Mouse (Mus musculus) layer of hippocampus, adult 9-11 months (tissue): ENCODE results near the gene Tnnt1.
"Not testable (repeated sequence)": the region's sequence is repeated elsewhere in the genome, so short reads cannot be mapped to it uniquely, and the experiment has no call there.

Source experiments
- DNase-seq: peaks from one replicate; pipeline ENCODE4 v3.0.0; 2022

The Tnnt1 gene

GRCm38 (mm10) chr7:4516332-4517050 lies at the start of gene Tnnt1:
TSS of gene Tnnt1 (minus strand) at chr7:4516382.
- no peak for DNase-seq

- DNase-seq = no peak
Observed at GRCm38 (mm10) chr7:4562660-4563059, 46.5 kb upstream of the Tnnt1 start.

- DNase-seq = no peak
Observed at GRCm38 (mm10) chr7:4557167-4557560, 41.0 kb upstream of the Tnnt1 start.

GRCm38 (mm10) chr7:4556256-4557166 lies 40.3 kb upstream of the Tnnt1 start:
- DNase-seq = peak; percentile 74

- peak; percentile 83 for DNase-seq
Observed at GRCm38 (mm10) chr7:4547221-4547641, 31.0 kb upstream of the Tnnt1 start, which contains the start of gene Syt5. TSS of gene Syt5 (minus strand) at chr7:4547541.

- DNase-seq = peak; percentile 97
Observed at GRCm38 (mm10) chr7:4546591-4547131, 30.5 kb upstream of the Tnnt1 start.

GRCm38 (mm10) chr7:4546050-4546449 lies 29.9 kb upstream of the Tnnt1 start:
- no peak for DNase-seq

- no peak for DNase-seq
Observed at GRCm38 (mm10) chr7:4542013-4542412, 25.8 kb upstream of the Tnnt1 start.

GRCm38 (mm10) chr7:4541344-4541743 lies 25.2 kb upstream of the Tnnt1 start:
- DNase-seq = no peak

- DNase-seq = no peak
Observed at GRCm38 (mm10) chr7:4539019-4539418, 22.8 kb upstream of the Tnnt1 start.

GRCm38 (mm10) chr7:4537181-4537580 lies 21.0 kb upstream of the Tnnt1 start:
- DNase-seq = no peak

- DNase-seq = no peak
Observed at GRCm38 (mm10) chr7:4536369-4536768, 20.2 kb upstream of the Tnnt1 start.

- DNase-seq = no peak
Observed at GRCm38 (mm10) chr7:4532005-4532729, 16.0 kb upstream of the Tnnt1 start, which contains the start of gene Dnaaf3. TSS of gene Dnaaf3 (minus strand) at chr7:4532453.

GRCm38 (mm10) chr7:4530166-4530565 lies 14.0 kb upstream of the Tnnt1 start:
- not testable (repeated sequence) for DNase-seq

- no peak for DNase-seq
Observed at GRCm38 (mm10) chr7:4527302-4527689, 11.1 kb upstream of the Tnnt1 start.

GRCm38 (mm10) chr7:4526341-4527301 lies 10.4 kb upstream of the Tnnt1 start:
- DNase-seq = peak; percentile 74

GRCm38 (mm10) chr7:4524212-4524922 lies 8.2 kb upstream of the Tnnt1 start, which contains the start of gene Tnni3:
TSS of gene Tnni3 (minus strand) at chr7:4524229.
- not testable (repeated sequence) for DNase-seq

GRCm38 (mm10) chr7:4523205-4524130 lies 7.3 kb upstream of the Tnnt1 start:
- no peak for DNase-seq

- no peak for DNase-seq
Observed at GRCm38 (mm10) chr7:4522292-4522691, 6.1 kb upstream of the Tnnt1 start.
